Mouse (Mus musculus) layer of hippocampus, adult 11-12 months (tissue): ENCODE measurements at regions not wholly inside any gene's neighbourhood (a gene's known extent, or its start where the extent isn't known, plus 50 kb on each side); places are given as distances from the start of the nearest gene placed in this dataset.
A peak's percentile ranks its signal among the peaks of the same experiment; 100 is the strongest.

Experiments used
- DNase-seq: peaks from one replicate; pipeline ENCODE4 v3.0.0; 2022; ENCODE audit warnings: low spot score

- no peak for DNase-seq
Measured at GRCm38 (mm10) chr9:47265946-47266490, 264.0 kb upstream of the Cadm1 start.

- DNase-seq: no peak
Measured at GRCm38 (mm10) chr9:47276303-47277005, 253.5 kb upstream of the Cadm1 start.

GRCm38 (mm10) chr9:47279410-47279809 is 250.6 kb upstream of the Cadm1 start:
- DNase-seq: no peak

- no peak for DNase-seq
Measured at GRCm38 (mm10) chr9:47280146-47280545, 249.8 kb upstream of the Cadm1 start.

GRCm38 (mm10) chr9:47280598-47280997 is 249.4 kb upstream of the Cadm1 start:
- no peak for DNase-seq

- peak; percentile 11 for DNase-seq
Measured at GRCm38 (mm10) chr9:47283746-47284455, 246.1 kb upstream of the Cadm1 start.

GRCm38 (mm10) chr9:47286930-47287722 is 242.8 kb upstream of the Cadm1 start:
- DNase-seq: no peak

- no peak for DNase-seq
Measured at GRCm38 (mm10) chr9:47288587-47289199, 241.3 kb upstream of the Cadm1 start.

GRCm38 (mm10) chr9:47300633-47301032 is 229.3 kb upstream of the Cadm1 start:
- no peak for DNase-seq

GRCm38 (mm10) chr9:47307125-47307751 is 222.7 kb upstream of the Cadm1 start:
- DNase-seq: peak; percentile 21

- peak; percentile 19 for DNase-seq
Measured at GRCm38 (mm10) chr9:47307752-47308500, 222.0 kb upstream of the Cadm1 start.

- no peak for DNase-seq
Measured at GRCm38 (mm10) chr9:47313433-47313832, 216.5 kb upstream of the Cadm1 start.

- no peak for DNase-seq
Measured at GRCm38 (mm10) chr9:47314236-47314635, 215.7 kb upstream of the Cadm1 start.

GRCm38 (mm10) chr9:47320345-47320744 is 209.6 kb upstream of the Cadm1 start:
- no peak for DNase-seq

GRCm38 (mm10) chr9:47321106-47321789 is 208.7 kb upstream of the Cadm1 start:
- DNase-seq: no peak

GRCm38 (mm10) chr9:47322293-47322692 is 207.7 kb upstream of the Cadm1 start:
- DNase-seq: no peak

GRCm38 (mm10) chr9:47323051-47323450 is 206.9 kb upstream of the Cadm1 start:
- DNase-seq: no peak

GRCm38 (mm10) chr9:47327575-47327974 is 202.4 kb upstream of the Cadm1 start:
- DNase-seq: peak; percentile 21

GRCm38 (mm10) chr9:47332929-47333328 is 197.0 kb upstream of the Cadm1 start:
- DNase-seq: peak; percentile 14

GRCm38 (mm10) chr9:47338221-47338620 is 191.8 kb upstream of the Cadm1 start:
- DNase-seq: peak; percentile 20
